Mouse (Mus musculus): ENCODE measurements at regions not wholly inside any gene's neighbourhood (a gene's known extent, or its start where the extent isn't known, plus 50 kb on each side); places are given as distances from the start of the nearest gene placed in this dataset.
A peak's percentile ranks its signal among the peaks of the same experiment; 100 is the strongest.

- WGBS = 94% methylated on average over 1 of the region's 1 CpGs
- peaks cover 3% of the 10 kb centered on the region; the same call in 1 of the 2 replicates for H3K27me3 ChIP-seq (ENCODE audit: poor library complexity, severe bottlenecking)
- no peaks in the 10 kb centered on the region for H3K4me1 ChIP-seq
- no peak overlapping the region for H3K27ac ChIP-seq
- no peak for DNase-seq (ENCODE audit: extremely low spot score, low spot score)
- no peaks in the 10 kb centered on the region for H3K9me3 ChIP-seq
- H3K36me3 ChIP-seq (replicated peaks) = no peaks in the 10 kb centered on the region
- H3K4me3 ChIP-seq = no peak overlapping the region
Observed at GRCm38 (mm10) chr12:107021806-107022205, 466.6 kb upstream of the 3110018I06Rik start.

GRCm38 (mm10) chr12:107026821-107027220 lies 461.6 kb upstream of the 3110018I06Rik start:
- 75% methylated on average over 5 of the region's 5 CpGs for whole genome bisulfite sequencing
- DNase-seq (ENCODE audit: extremely low spot score, low spot score) = no peak
- no peak overlapping the region for H3K4me3 ChIP-seq
- H3K27ac ChIP-seq = no peak overlapping the region
- H3K36me3 ChIP-seq (replicated peaks) = no peaks in the 10 kb centered on the region
- peaks cover 22% of the 10 kb centered on the region for H3K27me3 ChIP-seq (ENCODE audit: poor library complexity, severe bottlenecking)
- peaks cover 19% of the 10 kb centered on the region for H3K4me1 ChIP-seq
- no peaks in the 10 kb centered on the region for H3K9me3 ChIP-seq

- 55% methylated on average over 23 of the region's 23 CpGs for WGBS
- Histone ChIP-seq H3K36me3 (replicated peaks) (no peaks in the 10 kb centered on the region), H3K4me1 (peaks cover 19% of the 10 kb centered on the region), H3K27me3 (ENCODE audit: poor library complexity, severe bottlenecking) (peaks cover 22% of the 10 kb centered on the region), H3K9me3 (no peaks in the 10 kb centered on the region), H3K4me3 (peak overlapping the region; percentile 12; the same call in 1 of the 2 replicates), H3K27ac (no peak overlapping the region)
- DNase-seq (ENCODE audit: extremely low spot score, low spot score) = no peak
Observed at GRCm38 (mm10) chr12:107027842-107028549, 460.4 kb upstream of the 3110018I06Rik start.

DNA sequence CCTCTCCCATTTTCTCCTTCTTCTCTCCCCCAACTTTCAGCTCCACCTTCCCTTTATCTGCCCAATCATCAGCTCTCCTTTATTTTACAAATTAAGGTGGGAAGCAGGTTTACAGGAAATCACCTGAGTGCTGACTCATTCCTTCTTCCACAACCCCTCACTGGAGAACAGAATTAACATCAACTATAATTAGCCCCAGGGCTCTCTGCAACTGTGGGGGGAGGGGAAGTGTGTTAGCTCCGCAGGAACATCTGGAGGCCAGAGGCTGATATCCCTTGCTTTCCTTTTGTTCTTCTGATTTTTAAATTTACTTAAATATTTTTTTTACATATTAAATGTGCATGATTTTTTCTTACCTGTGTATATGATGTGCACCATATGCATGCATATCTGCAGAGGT lies 459.4 kb upstream of the 3110018I06Rik start:
- no peaks in the 10 kb centered on the region for H3K9me3 ChIP-seq
- peaks cover 22% of the 10 kb centered on the region for H3K27me3 ChIP-seq (ENCODE audit: poor library complexity, severe bottlenecking)
- peaks cover 19% of the 10 kb centered on the region for H3K4me1 ChIP-seq
- no peaks in the 10 kb centered on the region for H3K36me3 ChIP-seq (replicated peaks)
- 44% methylated on average over 1 of the region's 1 CpGs for WGBS
- H3K4me3 ChIP-seq = no peak overlapping the region
- no peak overlapping the region for H3K27ac ChIP-seq
- no peak for DNase-seq (ENCODE audit: extremely low spot score, low spot score)

GRCm38 (mm10) chr12:107036357-107036756 lies 452.1 kb upstream of the 3110018I06Rik start:
- 0 out of 2 replicates have a peak, but pooled peaks cover 3% of the 10 kb centered on the region for H3K4me1 ChIP-seq
- DNase-seq (ENCODE audit: extremely low spot score, low spot score) = no peak
- WGBS = 75% methylated on average over 6 of the region's 6 CpGs
- no peaks in the 10 kb centered on the region for H3K36me3 ChIP-seq (replicated peaks)
- no peaks in the 10 kb centered on the region for H3K9me3 ChIP-seq
- no peak overlapping the region for H3K27ac ChIP-seq
- no peak overlapping the region for H3K4me3 ChIP-seq
- H3K27me3 ChIP-seq (ENCODE audit: poor library complexity, severe bottlenecking) = no peaks in the 10 kb centered on the region

DNA sequence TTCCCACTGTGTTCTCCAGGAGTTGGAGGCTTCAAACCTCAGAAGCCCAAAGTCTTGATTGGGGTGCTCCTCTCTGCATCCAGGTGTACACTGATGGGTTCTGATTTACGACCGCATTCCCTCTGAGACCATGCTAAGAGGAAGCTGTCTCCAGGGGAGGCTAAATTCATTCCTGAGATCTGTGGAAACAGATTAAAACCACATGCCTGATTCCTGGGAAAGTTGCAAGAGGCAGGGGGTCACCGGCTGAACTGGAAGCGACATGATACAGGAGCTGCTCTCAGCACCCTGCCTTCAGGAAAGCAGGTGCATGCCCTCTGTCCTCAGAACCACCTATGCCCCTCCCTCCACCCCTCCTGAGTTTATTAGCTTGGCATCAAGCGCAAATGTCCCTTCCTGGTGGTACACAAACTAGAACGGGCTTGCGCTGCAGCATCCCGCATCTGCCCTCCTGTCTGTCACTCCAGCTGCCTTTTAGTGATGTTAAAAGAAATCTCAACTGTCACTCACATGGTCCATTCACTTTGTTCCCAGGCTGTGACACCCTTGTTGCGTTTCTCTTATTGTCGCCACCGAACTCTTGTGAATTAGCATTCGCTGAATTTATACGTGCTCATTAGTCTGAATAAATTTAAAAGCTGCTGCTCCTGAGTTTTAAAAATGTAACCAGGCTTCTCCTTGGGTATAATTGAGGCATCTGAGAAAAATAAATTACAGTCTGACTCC lies 446.3 kb upstream of the 3110018I06Rik start:
- Histone ChIP-seq H3K9me3 (no peaks in the 10 kb centered on the region), H3K4me1 (peaks cover 15% of the 10 kb centered on the region), H3K36me3 (replicated peaks) (no peaks in the 10 kb centered on the region), H3K4me3 (no peak overlapping the region), H3K27ac (no peak overlapping the region), H3K27me3 (ENCODE audit: poor library complexity, severe bottlenecking) (no peaks in the 10 kb centered on the region)
- WGBS = 80% methylated on average over 13 of the region's 13 CpGs
- DNase-seq (ENCODE audit: extremely low spot score, low spot score) = no peak

GRCm38 (mm10) chr12:107046496-107046895 lies 441.9 kb upstream of the 3110018I06Rik start:
- Histone ChIP-seq H3K36me3 (replicated peaks) (no peaks in the 10 kb centered on the region), H3K9me3 (no peaks in the 10 kb centered on the region), H3K4me1 (peaks cover 20% of the 10 kb centered on the region), H3K4me3 (no peak overlapping the region), H3K27me3 (ENCODE audit: poor library complexity, severe bottlenecking) (no peaks in the 10 kb centered on the region), H3K27ac (no peak overlapping the region)
- 91% methylated on average over 3 of the region's 3 CpGs for WGBS
- DNase-seq (ENCODE audit: extremely low spot score, low spot score) = no peak

GRCm38 (mm10) chr12:107047059-107047531 lies 441.3 kb upstream of the 3110018I06Rik start:
- 61% methylated on average over 13 of the region's 13 CpGs for WGBS

GRCm38 (mm10) chr12:107050891-107051635 lies 437.4 kb upstream of the 3110018I06Rik start:
- no peak overlapping the region for H3K4me3 ChIP-seq
- no peak overlapping the region for H3K27ac ChIP-seq
- WGBS = 85% methylated on average over 7 of the region's 7 CpGs
- no peaks in the 10 kb centered on the region for H3K27me3 ChIP-seq (ENCODE audit: poor library complexity, severe bottlenecking)
- no peak for DNase-seq (ENCODE audit: extremely low spot score, low spot score)
- no peaks in the 10 kb centered on the region for H3K36me3 ChIP-seq (replicated peaks)
- H3K9me3 ChIP-seq = no peaks in the 10 kb centered on the region
- H3K4me1 ChIP-seq = peaks cover 9% of the 10 kb centered on the region

More at GRCm38 (mm10) chr12:107047059-107047531, 441.3 kb upstream of the 3110018I06Rik start:
- Histone ChIP-seq H3K4me3 (no peak overlapping the region), H3K4me1 (peaks cover 14% of the 10 kb centered on the region), H3K27ac (no peak overlapping the region), H3K9me3 (no peaks in the 10 kb centered on the region), H3K27me3 (ENCODE audit: poor library complexity, severe bottlenecking) (no peaks in the 10 kb centered on the region), H3K36me3 (replicated peaks) (no peaks in the 10 kb centered on the region)
- DNase-seq (ENCODE audit: extremely low spot score, low spot score) = no peak

DNA sequence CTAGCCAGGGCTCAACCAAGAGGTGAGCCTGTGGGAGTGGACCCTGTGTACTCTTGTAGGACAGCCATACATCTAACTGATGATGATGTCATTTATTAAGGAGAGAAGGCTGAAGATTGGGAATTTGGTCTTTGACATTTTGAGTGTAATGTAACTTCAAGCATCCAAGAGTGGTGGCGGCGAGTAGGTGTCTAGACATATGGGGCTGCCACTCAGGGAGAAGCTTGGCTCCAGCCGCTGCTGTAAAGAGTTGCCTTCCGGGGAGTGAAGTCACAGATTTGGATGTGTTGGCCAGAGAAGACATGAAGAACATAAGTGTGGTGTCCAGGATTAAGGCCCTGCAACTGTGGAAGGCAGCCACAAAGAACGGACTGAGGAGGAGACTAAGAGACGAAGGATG lies 436.3 kb upstream of the 3110018I06Rik start:
- Histone ChIP-seq H3K4me3 (no peak overlapping the region), H3K4me1 (peaks cover 6% of the 10 kb centered on the region), H3K27ac (no peak overlapping the region), H3K9me3 (no peaks in the 10 kb centered on the region), H3K36me3 (replicated peaks) (no peaks in the 10 kb centered on the region), H3K27me3 (ENCODE audit: poor library complexity, severe bottlenecking) (no peaks in the 10 kb centered on the region)
- no peak for DNase-seq (ENCODE audit: extremely low spot score, low spot score)
- 91% methylated on average over 6 of the region's 6 CpGs for WGBS

DNA sequence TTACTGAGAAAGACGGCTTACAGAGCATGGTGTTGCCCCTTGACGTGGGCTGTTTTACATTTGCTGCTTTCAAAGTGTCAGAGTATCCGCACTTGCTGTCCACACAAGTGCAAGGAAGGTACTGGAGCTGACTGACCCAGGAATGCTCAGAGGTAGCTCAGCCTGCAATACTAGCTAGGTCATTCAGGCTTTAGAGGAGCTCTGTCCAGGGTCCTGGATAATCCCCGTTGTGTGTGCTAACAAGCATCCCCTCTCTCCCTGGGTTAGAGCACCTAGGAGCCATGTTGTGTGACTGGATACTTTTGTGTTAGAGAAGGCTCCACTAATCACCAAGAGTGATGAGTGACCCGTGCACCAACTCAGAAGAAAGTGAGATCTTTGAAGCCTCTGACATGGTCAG lies 431.9 kb upstream of the 3110018I06Rik start:
- peak; percentile 17 for DNase-seq (ENCODE audit: extremely low spot score, low spot score)
- WGBS = 43% methylated on average over 5 of the region's 5 CpGs

DNA sequence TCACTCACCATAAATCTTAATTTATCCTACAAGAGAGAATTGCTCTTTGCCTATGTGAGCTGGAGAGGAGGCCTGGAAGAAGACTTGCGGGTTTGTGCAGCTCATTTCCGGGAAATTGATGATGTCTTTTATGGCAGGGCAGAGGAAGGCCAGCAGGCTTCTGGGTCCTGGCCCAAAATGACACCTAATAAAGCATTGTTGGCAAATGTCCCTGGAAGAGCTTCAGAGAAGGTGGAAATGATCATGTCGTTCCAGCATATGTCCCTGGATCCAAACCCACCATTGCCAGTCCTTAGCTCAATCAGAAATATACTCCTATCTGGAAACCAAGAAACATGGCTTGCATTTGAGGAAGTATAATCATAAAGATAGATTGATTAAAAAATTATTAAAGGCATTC lies 427.9 kb upstream of the 3110018I06Rik start:
- Histone ChIP-seq H3K9me3 (peaks cover 13% of the 10 kb centered on the region; the same call in 1 of the 2 replicates), H3K4me1 (peaks cover 8% of the 10 kb centered on the region; the same call in 1 of the 2 replicates), H3K27ac (no peak overlapping the region), H3K36me3 (replicated peaks) (no peaks in the 10 kb centered on the region), H3K4me3 (no peak overlapping the region), H3K27me3 (ENCODE audit: poor library complexity, severe bottlenecking) (no peaks in the 10 kb centered on the region)
- no peak for DNase-seq (ENCODE audit: extremely low spot score, low spot score)
- 86% methylated on average over 3 of the region's 3 CpGs for WGBS

More for the DNA sequence above, 431.9 kb upstream of the 3110018I06Rik start:
- H3K27ac ChIP-seq = no peak overlapping the region
- H3K9me3 ChIP-seq = peaks cover under 1% of the 10 kb centered on the region; the same call in 1 of the 2 replicates
- H3K36me3 ChIP-seq (replicated peaks) = no peaks in the 10 kb centered on the region
- no peaks in the 10 kb centered on the region for H3K27me3 ChIP-seq (ENCODE audit: poor library complexity, severe bottlenecking)
- peaks cover 8% of the 10 kb centered on the region; the same call in 1 of the 2 replicates for H3K4me1 ChIP-seq
- no peak overlapping the region for H3K4me3 ChIP-seq

Measured in forebrain, embryonic 10.5 days (tissue).